Mouse (Mus musculus) cerebellum, adult 2 months (tissue): ENCODE measurements at regions not wholly inside any gene's neighbourhood (a gene's known extent, or its start where the extent isn't known, plus 50 kb on each side); places are given as distances from the start of the nearest gene placed in this dataset.

Source experiments
- DNase-seq, 2 experiments: peaks; one replicate each; pipeline ENCODE4 v3.0.0; 2021
- H3K27ac ChIP-seq: fragments of 200-500 bp; 2 replicates; pipeline ENCODE4 v1.5.1; 2012; ENCODE audit warnings: low read length, control low read depth, inconsistent platforms; ENCODE audit not compliant: insufficient read depth
- H3K27me3 ChIP-seq: fragments of 200-500 bp; 2 replicates; pipeline ENCODE4 v1.6.1; 2012; ENCODE audit warnings: inconsistent platforms, mild to moderate bottlenecking, low read length, moderate library complexity; ENCODE audit not compliant: control insufficient read depth, insufficient read depth
- H3K4me1 ChIP-seq: fragments of 200-500 bp; 2 replicates; pipeline ENCODE4 v1.6.1; 2011; ENCODE audit warnings: low read length; ENCODE audit not compliant: control insufficient read depth, insufficient read depth
- H3K4me3 ChIP-seq: fragments of 200-500 bp; replicated peaks from 2 replicates; pipeline ENCODE3; 2011; ENCODE audit warnings: mild to moderate bottlenecking, low read depth, low read length, control low read depth; ENCODE audit not compliant: insufficient read depth
- CTCF ChIP-seq: fragments of 200-500 bp; IDR thresholded peaks from 2 replicates; pipeline ENCODE4 v1.5.1; 2011; ENCODE audit warnings: low read depth, mild to moderate bottlenecking, control low read depth, low read length, moderate library complexity, borderline replicate concordance; ENCODE audit not compliant: insufficient read depth
- POLR2A ChIP-seq: fragments of 200-500 bp; IDR thresholded peaks from 2 replicates; pipeline ENCODE4 v1.6.1; 2011; ENCODE audit warnings: low read length, control low read depth, borderline replicate concordance; ENCODE audit not compliant: insufficient read depth
- WGBS: fragments of 180-500 bp; shearing (Covaris S2); methylation state at CpG from one replicate; pipeline ENCODE4 v1.1.7; 2018; 5-methylcytosine and 5-hydroxymethylcytosine counted together

DNA sequence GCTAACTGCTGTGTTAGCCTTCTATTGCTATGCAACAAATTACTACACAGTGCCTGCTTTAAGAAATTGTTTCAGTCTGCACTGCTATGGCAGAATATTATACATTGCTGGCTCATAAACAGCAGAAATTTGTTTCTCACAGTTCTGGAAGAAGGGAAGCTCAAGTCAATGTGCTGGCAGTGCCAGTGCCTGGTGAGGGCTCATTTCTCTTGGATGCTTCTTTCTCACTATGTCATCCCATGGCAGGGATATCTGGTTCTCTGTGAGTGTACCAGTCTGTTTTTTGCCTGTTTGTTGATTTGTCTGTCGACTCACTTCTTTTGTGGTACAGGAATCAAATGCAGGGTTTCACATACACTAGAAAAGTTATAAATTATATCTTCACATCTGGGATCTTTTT lies 516.2 kb downstream of the Zfp352 start:
- Histone ChIP-seq H3K27ac (no peak overlapping the region), H3K4me3 (no peak overlapping the region), H3K4me1 (no peaks in the 10 kb centered on the region), H3K27me3 (no peaks in the 10 kb centered on the region)
- DNase-seq = no peak
- TF ChIP-seq CTCF = no peak
- TF ChIP-seq POLR2A = no peak
- WGBS = 70% methylated on average over 1 of the region's 1 CpGs

DNA sequence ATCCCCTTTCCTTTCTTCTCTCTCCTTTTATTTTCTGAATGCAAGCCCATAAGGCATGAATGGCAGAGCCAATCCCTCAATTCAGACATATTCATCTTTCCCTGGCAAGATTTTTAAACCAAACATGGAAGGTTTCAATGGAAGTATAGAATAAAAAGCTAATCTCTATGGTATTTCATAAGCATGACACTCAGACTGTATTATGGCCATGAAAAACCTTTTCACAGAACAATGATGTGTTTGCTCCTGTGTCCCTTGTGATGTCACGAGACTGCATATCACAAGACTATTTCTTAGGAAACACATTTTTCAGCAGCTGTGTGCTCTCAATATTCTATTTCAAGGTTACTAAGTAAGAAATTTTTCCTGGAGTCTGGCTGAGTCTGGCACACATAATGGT lies 525.5 kb downstream of the Zfp352 start:
- H3K27ac ChIP-seq = no peak overlapping the region
- H3K4me1 ChIP-seq = no peaks in the 10 kb centered on the region
- no peaks in the 10 kb centered on the region for H3K27me3 ChIP-seq
- no peak overlapping the region for H3K4me3 ChIP-seq
- TF ChIP-seq POLR2A = no peak
- TF ChIP-seq CTCF = no peak
- WGBS = 76% methylated on average over 1 of the region's 1 CpGs
- DNase-seq = no peak
